Comparison of ENCODE assay signal across 8 mouse cellular contexts in genomic region chr2:25265897-25266656, GRCm38 (mm10). TPM values are rescaled to one million over a fixed set of nuclear protein-coding genes. Genes with fewer than 3 reads are reported as not detected.
A peak's percentile ranks its signal among the peaks of the same experiment; 100 is the strongest.
DNase-seq lines count a peak whose midpoint lies in the region; ATAC-seq and TF ChIP-seq lines count a peak whose summit lies in the region.

No protein-coding gene starts in this region.

- no peaks in the 10 kb centered on the region for H3K9me3 ChIP-seq in ES-E14 (ENCODE audit: control insufficient read depth, insufficient read depth, low read depth, low read length)
- no peaks in the 10 kb centered on the region for H3K9me3 ChIP-seq in forebrain, embryonic 10.5 days
- no peaks in the 10 kb centered on the region for H3K9me3 ChIP-seq in intestine, embryonic 14.5 days (ENCODE audit: control insufficient read depth, low read length)
- H3K9me3 ChIP-seq in megakaryocyte, embryonic 14.5 days, result no peaks in the 10 kb centered on the region

- in situ Hi-C loops in ES-E14 (cut with MboI; ENCODE audit: low sequenced_read_pairs in 2 of 2, unreplicated experiment in 2 of 2), result no loop called here

- H3K9ac ChIP-seq in ES-E14 (ENCODE audit: insufficient read depth, low read depth, low read length, poor library complexity, severe bottlenecking), result 0 out of 2 replicates have a peak overlapping the region, but pooled peaks have one; percentile 14
- H3K9ac ChIP-seq in intestine, embryonic 14.5 days (ENCODE audit: low read length), result 0 out of 2 replicates have a peak overlapping the region, but pooled peaks have one; percentile 11

- H3K4me1 ChIP-seq in ES-E14 (ENCODE audit: control insufficient read depth in 2 of 2, insufficient read depth in 2 of 2, low read length in 2 of 2, poor library complexity in 1 of 2), result peaks cover 0 to 12% of the 10 kb centered on the region in 2 experiments; a peak in 2 of 4 replicates
- H3K4me1 ChIP-seq in forebrain, embryonic 10.5 days, result peaks cover 63% of the 10 kb centered on the region
- peaks cover 26% of the 10 kb centered on the region for H3K4me1 ChIP-seq in intestine, embryonic 14.5 days (replicated peaks; ENCODE audit: control insufficient read depth, insufficient read depth, low read length)
- H3K4me1 ChIP-seq in megakaryocyte, embryonic 14.5 days, result peaks cover 95% of the 10 kb centered on the region

- peak overlapping the region; percentile 27 for H3K4me2 ChIP-seq in intestine, embryonic 14.5 days (ENCODE audit: low read length)

- H3K27me3 ChIP-seq in forebrain, embryonic 10.5 days (ENCODE audit: poor library complexity, severe bottlenecking), result peaks cover 24% of the 10 kb centered on the region
- H3K27me3 ChIP-seq in intestine, embryonic 14.5 days (replicated peaks; ENCODE audit: control insufficient read depth, insufficient read depth, low read length), result peaks cover 10% of the 10 kb centered on the region; the same call in 1 of the 2 replicates
- no peaks in the 10 kb centered on the region for H3K27me3 ChIP-seq in megakaryocyte, embryonic 14.5 days (replicated peaks)

- no peak overlapping the region for H3K27ac ChIP-seq in ES-E14 (ENCODE audit: insufficient read depth, low read depth, low read length, poor library complexity, severe bottlenecking)
- no peak overlapping the region for H3K27ac ChIP-seq in forebrain, embryonic 10.5 days
- no peak overlapping the region for H3K27ac ChIP-seq in intestine, embryonic 14.5 days (ENCODE audit: low read depth)

- peaks cover 15% of the 10 kb centered on the region for H3K36me3 ChIP-seq in ES-E14 (ENCODE audit: control insufficient read depth, insufficient read depth, low read length, poor library complexity, severe bottlenecking)
- H3K36me3 ChIP-seq in forebrain, embryonic 10.5 days (replicated peaks), result peaks cover 26% of the 10 kb centered on the region
- peaks cover 24% of the 10 kb centered on the region for H3K36me3 ChIP-seq in intestine, embryonic 14.5 days (ENCODE audit: control insufficient read depth, insufficient read depth, low read length)
- H3K36me3 ChIP-seq in megakaryocyte, embryonic 14.5 days (replicated peaks; ENCODE audit: low read length), result peaks cover 58% of the 10 kb centered on the region

- H3K4me3 ChIP-seq in ES-E14 (ENCODE audit: insufficient read depth in 1 of 2, low read depth in 1 of 2, low read length in 2 of 2, poor library complexity in 1 of 2, severe bottlenecking in 1 of 2), result peak overlapping the region in 1 of 2 experiments; percentile 4; a peak in 1 of 4 replicates
- H3K4me3 ChIP-seq in forebrain, embryonic 10.5 days, result peak overlapping the region; percentile 9; the same call in 1 of the 2 replicates
- H3K4me3 ChIP-seq in intestine, embryonic 14.5 days (ENCODE audit: low read depth, low read length), result no peak overlapping the region
- H3K4me3 ChIP-seq in megakaryocyte, embryonic 14.5 days (replicated peaks), result peak overlapping the region; percentile 88

- ATAC-seq in intestine, embryonic 14.5 days (replicated peaks; ENCODE audit: low FRiP score, low TSS enrichment, low read depth), result no peak
- no peak for ATAC-seq in activated CD4-positive, CD25-positive, alpha-beta regulatory T cell, adult 4 months

- 81% methylated on average over 6 of the region's 6 CpGs for WGBS in forebrain, embryonic 10.5 days
- 69% methylated on average over 6 of the region's 6 CpGs for WGBS in intestine, embryonic 14.5 days

- DNase-seq in A20 (ENCODE audit: low read depth, low spot score) (peak; percentile 51), ES-E14 (ENCODE audit: low read depth, low spot score) (no peak)
- no peak for DNase-seq in forebrain, embryonic 10.5 days (ENCODE audit: extremely low spot score, low spot score)
- no peak for DNase-seq in intestine, embryonic 14.5 days (ENCODE audit: low spot score)
- DNase-seq in c-Kit-positive CD71-positive TER-119-positive erythroid progenitor cells, embryonic 14.5 days (ENCODE audit: low spot score), result no peak
- DNase-seq in ovary, postnatal 14 days (ENCODE audit: low spot score), result no peak

TF ChIP-seq in ES-E14, 5 proteins besides CTCF, POLR2A, EP300 and RAD21:
- no peak for TF ChIP-seq ZNF384 (IDR thresholded peaks at IDR 0.05; ENCODE audit: low read depth, low read length)

RNA-seq across cellular contexts. Expression of gene Tprn, which starts 3.7 kb away (rescaled TPM):
- 21.6 and 31.4 TPM in 2 replicates for total RNA-seq in ES-E14 (2012; rRNA removed)
- 6.5 and 8.3 TPM in 2 replicates for polyA plus RNA-seq in forebrain, embryonic 10.5 days (2016; fragmentation: Nextera tagmentation; extraction: Ambion mirVana)
- 6.5 and 7.8 TPM in 2 replicates for polyA plus RNA-seq in intestine, embryonic 14.5 days (2014; fragmentation: Nextera tagmentation; extraction: Ambion mirVana)
- 11.9 and 12.9 TPM in 2 replicates for polyA plus RNA-seq in megakaryocyte, embryonic 14.5 days (2012; ENCODE audit: insufficient read depth, low replicate concordance)
- polyA plus RNA-seq in activated CD4-positive, CD25-positive, alpha-beta regulatory T cell, adult 4 months (2017; shearing (Covaris generic)), result 10 to 100 TPM in 1 of 2 experiments, 1 to 10 TPM in 1; 5.5 to 12.4 TPM

RNA-seq across cellular contexts. Expression of gene Ssna1, which starts 6.2 kb away (rescaled TPM):
- total RNA-seq in ES-E14 (2012; rRNA removed), result 52.4 and 70.6 TPM in 2 replicates
- polyA plus RNA-seq in forebrain, embryonic 10.5 days (2016; fragmentation: Nextera tagmentation; extraction: Ambion mirVana), result 231 and 247 TPM in 2 replicates
- 229 and 240 TPM in 2 replicates for polyA plus RNA-seq in intestine, embryonic 14.5 days (2014; fragmentation: Nextera tagmentation; extraction: Ambion mirVana)
- 34.6 and 160 TPM in 2 replicates for polyA plus RNA-seq in megakaryocyte, embryonic 14.5 days (2012; ENCODE audit: insufficient read depth, low replicate concordance)
- polyA plus RNA-seq in activated CD4-positive, CD25-positive, alpha-beta regulatory T cell, adult 4 months (2017; shearing (Covaris generic)), result 100 to 1,000 TPM; 127 to 134 TPM

RNA-seq across cellular contexts. Expression of gene Anapc2, which starts 6.2 kb away (rescaled TPM):
- 25.2 and 30.8 TPM in 2 replicates for total RNA-seq in ES-E14 (2012; rRNA removed)
- polyA plus RNA-seq in forebrain, embryonic 10.5 days (2016; fragmentation: Nextera tagmentation; extraction: Ambion mirVana), result 136 and 142 TPM in 2 replicates
- polyA plus RNA-seq in intestine, embryonic 14.5 days (2014; fragmentation: Nextera tagmentation; extraction: Ambion mirVana), result 100 and 110 TPM in 2 replicates
- 3.1 and 14.8 TPM in 2 replicates for polyA plus RNA-seq in megakaryocyte, embryonic 14.5 days (2012; ENCODE audit: insufficient read depth, low replicate concordance)
- 10 to 100 TPM; 24.8 to 39.3 TPM for polyA plus RNA-seq in activated CD4-positive, CD25-positive, alpha-beta regulatory T cell, adult 4 months (2017; shearing (Covaris generic))

RNA-seq across cellular contexts. Expression of gene Tmem203, which starts 10.8 kb away (rescaled TPM):
- total RNA-seq in ES-E14 (2012; rRNA removed), result 20.2 and 27.8 TPM in 2 replicates
- 15.9 and 17.9 TPM in 2 replicates for polyA plus RNA-seq in forebrain, embryonic 10.5 days (2016; fragmentation: Nextera tagmentation; extraction: Ambion mirVana)
- polyA plus RNA-seq in intestine, embryonic 14.5 days (2014; fragmentation: Nextera tagmentation; extraction: Ambion mirVana), result 18.0 and 19.2 TPM in 2 replicates
- polyA plus RNA-seq in megakaryocyte, embryonic 14.5 days (2012; ENCODE audit: insufficient read depth, low replicate concordance), result 16.3 and 20.0 TPM in 2 replicates
- polyA plus RNA-seq in activated CD4-positive, CD25-positive, alpha-beta regulatory T cell, adult 4 months (2017; shearing (Covaris generic)), result 10 to 100 TPM; 10.8 to 13.0 TPM

RNA-seq across cellular contexts. Expression of gene AL732309.1, which starts 19.4 kb away (rescaled TPM):
- 14.5 and 32.9 TPM in 2 replicates for total RNA-seq in ES-E14 (2012; rRNA removed)
- 6.9 and 7.0 TPM in 2 replicates for polyA plus RNA-seq in forebrain, embryonic 10.5 days (2016; fragmentation: Nextera tagmentation; extraction: Ambion mirVana)
- 5.0 and 5.7 TPM in 2 replicates for polyA plus RNA-seq in intestine, embryonic 14.5 days (2014; fragmentation: Nextera tagmentation; extraction: Ambion mirVana)
- 1.1 TPM in 1 of 2 replicates, not detected in the other for polyA plus RNA-seq in megakaryocyte, embryonic 14.5 days (2012; ENCODE audit: insufficient read depth, low replicate concordance)
- polyA plus RNA-seq in activated CD4-positive, CD25-positive, alpha-beta regulatory T cell, adult 4 months (2017; shearing (Covaris generic)), result 1 to 10 TPM; 3.6 to 4.2 TPM
